Mouse (Mus musculus): ENCODE data around the gene Casp4.

Casp4 gene

DNA sequence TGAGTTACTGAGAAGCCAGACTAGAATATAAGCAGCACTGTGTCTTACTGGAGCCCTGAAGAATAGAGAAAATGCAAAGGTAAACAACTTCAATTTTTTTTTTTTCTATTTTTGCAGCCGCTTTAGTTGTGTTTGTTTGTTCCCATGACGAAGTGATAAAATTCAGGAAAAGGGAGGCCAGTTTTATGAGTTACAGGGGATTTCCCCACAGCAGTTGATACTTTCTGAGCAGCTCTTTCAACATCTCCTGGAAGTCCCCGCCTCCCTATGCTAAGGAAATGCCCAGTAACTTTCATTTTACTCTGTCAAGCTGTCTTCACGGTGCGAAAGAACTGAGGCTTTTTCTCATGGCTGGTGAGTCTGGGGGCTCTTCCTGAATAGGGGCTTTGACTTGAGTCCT is at the start of gene Casp4:
TSS of gene Casp4 (plus strand) at position 268 of the 400 bp plus-strand sequence.
- peak; percentile 62 for DNase-seq (ENCODE audit: low read depth, low spot score)
- H3K36me3 ChIP-seq (ENCODE audit: control insufficient read depth, insufficient read depth, low read length, poor library complexity, severe bottlenecking) = peaks cover 2% of the 10 kb centered on the region; the same call in 1 of the 2 replicates

DNA sequence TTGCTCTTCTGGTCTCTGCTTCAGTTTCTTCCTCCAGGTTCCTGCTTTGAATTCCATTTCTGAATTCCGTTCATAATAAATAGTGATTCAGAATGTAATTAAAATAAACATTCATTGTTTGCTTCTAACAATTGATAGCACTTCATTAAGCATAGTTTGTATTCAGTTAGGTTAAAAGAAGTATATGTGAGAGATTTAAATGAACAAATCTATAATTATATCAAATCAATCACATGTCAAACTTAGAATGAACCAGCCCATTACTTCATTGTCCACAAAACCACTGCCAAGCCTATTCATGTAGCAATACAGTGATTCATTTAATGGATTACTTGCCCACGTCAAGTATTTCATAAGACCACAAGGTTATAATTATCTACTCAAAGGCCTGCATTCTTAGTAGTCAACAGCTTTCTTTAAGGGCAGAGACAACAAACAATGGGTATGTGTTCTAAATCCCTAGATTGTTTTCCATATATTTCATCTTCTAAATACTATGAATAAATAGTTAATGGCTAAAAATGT is 44.6 kb upstream of the Casp4 start:
- no peak for DNase-seq (ENCODE audit: low read depth, low spot score)
- no peaks in the 10 kb centered on the region for H3K27me3 ChIP-seq (ENCODE audit: control insufficient read depth, insufficient read depth, low read length, poor library complexity, severe bottlenecking)
- no peaks in the 10 kb centered on the region for H3K36me3 ChIP-seq (ENCODE audit: control insufficient read depth, insufficient read depth, low read length, poor library complexity, severe bottlenecking)

More for the DNA sequence above, at the start of gene Casp4:
- H3K27me3 ChIP-seq (ENCODE audit: control insufficient read depth, insufficient read depth, low read length, poor library complexity, severe bottlenecking) = no peaks in the 10 kb centered on the region

DNA sequence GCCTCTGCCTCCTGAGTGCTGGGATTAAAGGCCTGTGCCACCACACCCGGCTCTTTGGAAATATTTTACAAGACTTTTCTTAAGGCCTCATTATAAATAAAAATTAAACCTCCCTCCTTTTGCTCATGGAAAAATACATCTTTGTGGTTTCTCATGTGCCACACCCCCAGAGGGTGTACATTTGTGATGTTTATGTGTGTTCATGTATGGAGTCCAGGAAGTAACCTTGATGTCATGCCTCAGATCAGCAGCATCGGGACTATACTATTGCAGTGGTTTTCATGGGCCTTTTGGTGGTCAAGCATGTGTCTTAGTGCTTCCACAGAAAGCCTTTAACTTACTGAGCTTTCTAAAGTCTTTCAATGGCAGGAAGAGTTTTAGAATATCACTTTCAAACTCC is 38.4 kb upstream of the Casp4 start:
- Histone ChIP-seq H3K36me3 (ENCODE audit: control insufficient read depth, insufficient read depth, low read length, poor library complexity, severe bottlenecking) (no peaks in the 10 kb centered on the region), H3K27me3 (ENCODE audit: control insufficient read depth, insufficient read depth, low read length, poor library complexity, severe bottlenecking) (no peaks in the 10 kb centered on the region)
- no peak for DNase-seq (ENCODE audit: low read depth, low spot score)

DNA sequence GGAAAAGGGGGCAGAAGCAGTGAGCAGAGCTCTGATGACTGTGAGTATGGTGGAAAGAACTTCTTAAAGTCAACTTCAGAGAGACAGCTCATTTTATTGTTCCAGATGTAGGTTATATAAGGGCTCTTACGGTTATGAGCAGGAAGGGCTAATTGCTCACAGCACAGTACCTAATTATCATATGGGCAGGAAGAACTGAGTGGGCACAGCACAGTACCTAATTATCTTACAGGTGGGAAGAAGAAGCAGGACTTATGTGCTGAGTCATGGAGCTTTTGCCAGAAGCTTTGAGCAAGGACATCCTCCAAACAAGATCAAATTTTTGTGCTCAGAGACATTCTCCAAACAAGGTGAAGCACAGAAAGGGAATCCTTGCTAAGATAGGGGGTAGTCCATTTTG is 37.7 kb upstream of the Casp4 start:
- no peaks in the 10 kb centered on the region for H3K36me3 ChIP-seq (ENCODE audit: control insufficient read depth, insufficient read depth, low read length, poor library complexity, severe bottlenecking)
- no peaks in the 10 kb centered on the region for H3K27me3 ChIP-seq (ENCODE audit: control insufficient read depth, insufficient read depth, low read length, poor library complexity, severe bottlenecking)
- DNase-seq (ENCODE audit: low read depth, low spot score) = no peak

DNA sequence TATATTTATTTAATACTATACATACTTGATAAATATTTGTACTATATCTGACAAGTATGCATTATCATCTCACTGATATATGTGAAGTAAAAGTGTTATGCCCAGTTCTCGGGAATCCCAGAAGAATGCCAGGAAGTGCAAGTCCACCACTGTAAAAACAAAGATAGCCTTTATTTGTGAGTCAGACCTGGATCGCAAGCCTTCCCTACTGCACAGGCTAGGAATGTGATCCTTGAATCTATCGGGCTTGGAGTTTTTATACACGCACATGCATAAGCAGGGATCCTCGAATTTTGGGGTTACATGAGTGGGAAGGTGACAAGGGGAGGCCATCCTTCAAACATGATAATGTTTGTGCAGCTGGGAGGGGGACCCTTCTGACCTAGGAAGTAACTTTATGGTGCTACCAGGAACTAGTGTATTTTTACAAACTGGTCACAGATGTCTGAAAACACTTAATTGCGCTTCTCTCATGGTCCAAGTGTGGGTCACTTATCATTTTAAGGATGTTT is 37.2 kb upstream of the Casp4 start:
- H3K27me3 ChIP-seq (ENCODE audit: control insufficient read depth, insufficient read depth, low read length, poor library complexity, severe bottlenecking) = no peaks in the 10 kb centered on the region
- no peak for DNase-seq (ENCODE audit: low read depth, low spot score)

DNA sequence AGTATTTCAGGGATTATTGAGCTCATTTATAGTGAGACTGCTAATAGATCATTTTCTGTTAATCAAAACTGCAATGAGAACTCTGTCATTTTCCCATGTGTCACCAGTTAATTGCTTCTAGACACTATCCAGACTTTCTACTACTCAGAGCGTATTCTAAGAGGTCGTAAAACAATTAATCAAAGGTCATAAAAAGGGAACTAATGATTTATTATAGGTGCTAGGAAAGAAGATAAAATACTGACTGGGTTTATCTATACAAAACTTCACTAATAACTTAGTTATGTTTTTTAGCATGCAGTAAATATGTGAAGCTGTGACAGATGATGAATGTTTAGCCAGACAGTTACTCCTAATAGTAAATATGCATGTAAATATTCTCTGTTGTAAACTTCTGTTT is 22.6 kb upstream of the Casp4 start:
- Histone ChIP-seq H3K36me3 (ENCODE audit: control insufficient read depth, insufficient read depth, low read length, poor library complexity, severe bottlenecking) (no peaks in the 10 kb centered on the region), H3K27me3 (ENCODE audit: control insufficient read depth, insufficient read depth, low read length, poor library complexity, severe bottlenecking) (no peaks in the 10 kb centered on the region)
- DNase-seq (ENCODE audit: low read depth, low spot score) = no peak

More for the DNA sequence above, 37.2 kb upstream of the Casp4 start:
- H3K36me3 ChIP-seq (ENCODE audit: control insufficient read depth, insufficient read depth, low read length, poor library complexity, severe bottlenecking) = no peaks in the 10 kb centered on the region

DNA sequence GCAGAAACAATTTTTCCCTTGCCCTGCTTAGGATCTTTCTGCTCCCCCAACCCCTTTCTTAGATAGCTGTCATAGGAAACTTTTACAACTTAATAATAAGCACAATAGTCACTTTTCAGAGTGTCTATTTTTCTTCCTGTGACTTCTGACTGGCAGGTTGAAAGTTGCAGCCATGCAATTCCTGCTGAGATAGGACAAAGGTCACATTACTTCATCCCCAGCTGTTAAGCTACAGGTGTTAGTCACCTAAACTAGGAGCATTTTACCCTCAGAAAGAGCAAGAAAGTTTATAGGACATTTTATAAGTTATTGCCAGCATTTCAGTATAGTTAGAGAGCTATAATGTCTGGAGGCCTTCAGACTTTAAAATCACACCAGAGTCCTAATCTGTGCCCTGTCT is 22.0 kb upstream of the Casp4 start:
- DNase-seq (ENCODE audit: low read depth, low spot score) = no peak
- no peaks in the 10 kb centered on the region for H3K27me3 ChIP-seq (ENCODE audit: control insufficient read depth, insufficient read depth, low read length, poor library complexity, severe bottlenecking)
- no peaks in the 10 kb centered on the region for H3K36me3 ChIP-seq (ENCODE audit: control insufficient read depth, insufficient read depth, low read length, poor library complexity, severe bottlenecking)

DNA sequence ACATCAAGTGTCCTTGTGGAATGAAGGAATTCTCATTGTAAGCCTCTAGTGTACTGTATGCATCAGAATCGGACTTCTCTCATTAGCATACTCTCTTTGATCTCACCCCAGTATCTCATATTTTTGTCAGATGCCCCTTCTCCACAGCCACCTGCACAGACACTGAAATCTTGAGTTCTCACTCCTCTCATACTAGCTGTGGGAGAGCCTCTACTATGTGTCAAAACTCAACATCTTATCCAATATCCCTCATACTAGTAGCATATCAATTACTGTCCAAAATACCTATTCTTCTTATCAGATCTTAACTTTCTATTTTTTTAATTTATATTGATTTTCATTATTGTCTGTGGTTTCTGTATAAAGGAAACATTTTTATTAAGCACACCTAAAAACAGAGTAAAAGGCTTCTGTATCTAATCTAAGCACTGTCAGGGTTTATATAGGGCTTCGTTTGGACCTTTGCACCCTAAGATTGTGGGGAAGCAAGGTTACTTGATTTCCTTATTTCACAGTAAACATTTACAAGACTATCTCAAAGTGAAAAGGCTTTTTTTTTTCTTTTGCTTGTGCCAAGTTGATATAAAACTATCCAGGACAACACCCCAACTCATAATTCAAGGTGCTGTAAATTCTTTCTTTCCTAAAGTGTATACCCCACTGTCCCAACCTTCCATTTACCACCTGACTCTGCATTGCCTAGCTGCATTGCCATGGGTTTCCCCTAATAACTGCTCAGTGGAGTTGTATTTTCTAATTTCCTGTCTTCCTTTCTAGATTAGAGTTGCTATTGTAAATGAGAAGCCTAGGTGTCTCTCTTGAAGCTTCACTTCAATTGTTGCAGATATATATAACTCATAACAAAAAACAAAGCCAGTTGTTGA is 12.0 kb upstream of the Casp4 start:
- no peaks in the 10 kb centered on the region for H3K36me3 ChIP-seq (ENCODE audit: control insufficient read depth, insufficient read depth, low read length, poor library complexity, severe bottlenecking)
- no peaks in the 10 kb centered on the region for H3K27me3 ChIP-seq (ENCODE audit: control insufficient read depth, insufficient read depth, low read length, poor library complexity, severe bottlenecking)
- DNase-seq (ENCODE audit: low read depth, low spot score) = no peak

DNA sequence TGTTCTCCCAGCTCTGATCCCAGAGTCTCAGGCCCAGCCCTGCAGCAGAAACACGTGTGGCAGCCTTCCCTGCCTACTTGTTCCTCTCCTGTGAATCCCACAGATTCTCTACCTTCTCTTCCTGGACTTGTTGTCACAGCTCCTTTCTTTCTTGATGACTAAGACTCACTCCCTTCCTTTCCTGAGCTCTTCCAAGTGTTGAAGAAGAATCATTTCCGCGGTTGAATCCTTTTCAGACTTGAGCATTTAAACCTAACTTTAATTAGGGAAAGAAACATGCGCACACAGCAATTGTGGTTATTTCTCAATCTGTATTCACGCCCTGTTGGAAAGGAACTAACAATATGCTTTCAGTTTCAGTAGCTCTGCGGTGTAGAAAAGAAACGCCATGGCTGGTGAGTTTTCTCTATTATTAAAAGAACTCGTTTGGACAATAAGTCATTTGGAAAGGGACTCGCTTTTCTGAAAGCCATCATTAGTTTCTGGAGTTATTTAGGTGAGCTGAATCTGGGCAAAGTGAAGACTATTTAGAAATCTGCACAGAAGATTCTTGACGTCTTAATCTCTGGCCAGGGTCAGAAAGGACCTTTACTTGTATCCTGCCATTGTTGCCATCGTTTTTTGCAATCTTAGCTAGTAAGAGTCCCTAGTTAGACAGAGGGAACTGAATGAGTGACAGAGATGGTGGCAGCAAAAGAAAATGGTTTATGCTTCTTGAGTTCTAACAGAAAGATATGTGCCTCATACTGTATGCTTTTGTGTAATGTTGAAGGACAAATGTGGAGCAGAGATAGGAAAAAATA is 10.1 kb upstream of the Casp4 start, which contains the start of gene Casp1:
TSS of gene Casp1 (plus strand) at position 189 of the 803 bp plus-strand sequence.
- Histone ChIP-seq H3K36me3 (ENCODE audit: control insufficient read depth, insufficient read depth, low read length, poor library complexity, severe bottlenecking) (peaks cover 2% of the 10 kb centered on the region; the same call in 1 of the 2 replicates), H3K27me3 (ENCODE audit: control insufficient read depth, insufficient read depth, low read length, poor library complexity, severe bottlenecking) (no peaks in the 10 kb centered on the region)
- DNase-seq (ENCODE audit: low read depth, low spot score) = peak; percentile 58

DNA sequence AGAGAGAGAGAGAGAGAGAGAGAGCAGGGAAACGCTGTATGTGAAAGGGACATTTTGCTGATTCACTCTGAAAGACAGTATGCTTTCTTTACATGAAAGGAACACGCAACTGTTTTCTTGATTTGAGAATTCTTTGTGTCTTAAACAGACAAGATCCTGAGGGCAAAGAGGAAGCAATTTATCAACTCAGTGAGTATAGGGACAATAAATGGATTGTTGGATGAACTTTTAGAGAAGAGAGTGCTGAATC is 9.6 kb upstream of the Casp4 start:
- Histone ChIP-seq H3K27me3 (ENCODE audit: control insufficient read depth, insufficient read depth, low read length, poor library complexity, severe bottlenecking) (no peaks in the 10 kb centered on the region), H3K36me3 (ENCODE audit: control insufficient read depth, insufficient read depth, low read length, poor library complexity, severe bottlenecking) (peaks cover 3% of the 10 kb centered on the region; the same call in 1 of the 2 replicates)
- DNase-seq (ENCODE audit: low read depth, low spot score) = no peak

DNA sequence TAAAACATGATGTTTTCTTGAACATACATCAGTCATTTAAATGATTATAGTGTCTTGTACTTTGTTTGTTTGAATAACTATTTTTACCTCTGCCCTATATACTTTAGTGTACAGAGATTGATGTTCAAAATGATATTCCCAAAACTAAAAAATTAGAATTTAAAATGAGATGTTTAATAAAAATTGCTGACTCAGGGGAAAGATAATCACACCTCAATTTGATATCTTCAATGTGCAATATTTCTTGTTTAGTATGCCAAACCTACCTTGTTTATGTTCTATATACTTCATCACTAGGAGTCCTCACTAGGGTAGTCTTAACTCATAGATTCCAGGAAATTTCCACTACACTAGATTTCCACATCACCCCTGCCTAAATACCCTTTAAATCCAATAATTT is 1.5 kb downstream of the Casp4 start:
- H3K36me3 ChIP-seq (ENCODE audit: control insufficient read depth, insufficient read depth, low read length, poor library complexity, severe bottlenecking) = no peaks in the 10 kb centered on the region
- no peak for DNase-seq (ENCODE audit: low read depth, low spot score)
- no peaks in the 10 kb centered on the region for H3K27me3 ChIP-seq (ENCODE audit: control insufficient read depth, insufficient read depth, low read length, poor library complexity, severe bottlenecking)

DNA sequence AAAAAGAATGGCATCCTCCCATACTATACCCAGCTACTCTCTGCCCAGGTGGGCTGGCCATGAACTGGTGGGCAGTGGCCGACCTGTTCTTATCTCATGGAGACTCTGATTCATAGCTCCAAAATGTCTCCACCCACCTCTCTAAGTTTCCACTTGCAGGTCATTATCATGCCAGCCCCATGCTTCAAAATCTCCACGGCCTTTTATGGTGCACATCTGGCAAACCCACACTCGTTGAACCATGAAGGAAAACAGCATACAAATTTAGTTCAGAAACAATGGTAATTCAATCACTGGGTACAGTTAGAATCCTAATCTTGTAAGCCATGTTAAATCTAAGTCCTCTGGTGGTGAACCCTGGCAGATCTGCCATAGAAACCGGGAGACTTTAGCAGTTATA is 2.8 kb downstream of the Casp4 start:
- DNase-seq (ENCODE audit: low read depth, low spot score) = peak; percentile 81
- Histone ChIP-seq H3K36me3 (ENCODE audit: control insufficient read depth, insufficient read depth, low read length, poor library complexity, severe bottlenecking) (no peaks in the 10 kb centered on the region), H3K27me3 (ENCODE audit: control insufficient read depth, insufficient read depth, low read length, poor library complexity, severe bottlenecking) (no peaks in the 10 kb centered on the region)

DNA sequence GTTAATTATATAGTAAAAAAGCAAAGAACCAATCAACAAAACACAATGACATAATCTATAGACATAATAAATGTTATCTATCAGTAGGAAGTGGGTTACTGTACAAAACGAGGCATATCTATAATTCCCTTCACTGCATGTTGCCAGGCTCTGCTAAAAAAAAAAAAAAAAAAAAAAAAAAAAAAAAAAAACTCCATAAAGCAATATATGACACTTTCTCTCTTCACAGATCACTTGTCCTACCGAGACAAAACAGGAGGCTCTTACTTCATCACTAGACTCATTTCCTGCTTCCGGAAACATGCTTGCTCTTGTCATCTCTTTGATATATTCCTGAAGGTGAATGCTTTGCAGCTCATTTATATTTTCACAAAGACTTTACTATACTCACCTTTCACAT is 19.6 kb downstream of the Casp4 start:
- H3K36me3 ChIP-seq (ENCODE audit: control insufficient read depth, insufficient read depth, low read length, poor library complexity, severe bottlenecking) = peaks cover 5% of the 10 kb centered on the region; the same call in 1 of the 2 replicates
- DNase-seq (ENCODE audit: low read depth, low spot score) = no peak
- no peaks in the 10 kb centered on the region for H3K27me3 ChIP-seq (ENCODE audit: control insufficient read depth, insufficient read depth, low read length, poor library complexity, severe bottlenecking)

DNA sequence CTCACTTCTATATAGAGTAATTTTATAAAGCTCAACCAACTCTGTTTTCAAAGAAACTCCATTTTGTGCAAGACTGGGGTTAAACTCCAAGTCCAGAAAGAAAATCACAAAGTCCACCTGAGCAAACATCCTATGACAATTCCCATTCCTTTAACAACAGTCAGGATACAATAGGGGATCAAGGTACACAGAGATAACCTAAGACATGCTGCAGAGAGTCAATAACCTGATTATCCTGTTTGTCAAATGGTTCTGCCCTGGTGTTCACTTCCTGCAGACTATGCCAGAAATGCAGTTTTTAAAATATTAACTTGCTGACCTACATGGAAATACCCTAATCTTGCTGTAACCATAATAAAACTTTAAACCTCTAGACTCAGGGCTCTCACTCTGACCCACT is 23.8 kb downstream of the Casp4 start:
- Histone ChIP-seq H3K27me3 (ENCODE audit: control insufficient read depth, insufficient read depth, low read length, poor library complexity, severe bottlenecking) (no peaks in the 10 kb centered on the region), H3K36me3 (ENCODE audit: control insufficient read depth, insufficient read depth, low read length, poor library complexity, severe bottlenecking) (peaks cover 2% of the 10 kb centered on the region)
- no peak for DNase-seq (ENCODE audit: low read depth, low spot score)

DNA sequence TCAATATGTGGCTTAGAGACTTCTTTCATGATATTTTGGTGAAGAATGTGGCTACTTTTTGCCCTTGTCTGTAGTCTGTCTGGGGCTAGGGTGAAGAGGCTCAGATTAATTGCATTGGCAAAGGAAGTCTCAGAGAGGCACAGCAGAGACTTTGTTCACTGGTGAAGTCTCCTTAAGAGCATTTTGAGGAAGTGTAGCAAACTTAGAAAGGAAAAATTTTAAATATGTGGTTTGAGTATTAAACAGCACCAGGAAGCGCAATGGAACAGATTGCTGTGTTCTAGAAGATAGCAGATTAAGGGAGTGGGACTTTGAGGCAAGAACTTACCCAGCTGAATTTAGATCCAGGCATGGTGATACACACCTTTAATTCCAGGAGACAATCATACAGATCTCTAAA is 24.8 kb downstream of the Casp4 start:
- peaks cover 2% of the 10 kb centered on the region for H3K36me3 ChIP-seq (ENCODE audit: control insufficient read depth, insufficient read depth, low read length, poor library complexity, severe bottlenecking)
- DNase-seq (ENCODE audit: low read depth, low spot score) = no peak

More for the DNA sequence above, 24.8 kb downstream of the Casp4 start:
- H3K27me3 ChIP-seq (ENCODE audit: control insufficient read depth, insufficient read depth, low read length, poor library complexity, severe bottlenecking) = no peaks in the 10 kb centered on the region
